Mouse (Mus musculus) kidney, embryonic 14.5 days (tissue): ENCODE data around the gene Inava. TPM values are rescaled to one million over a fixed set of nuclear protein-coding genes. Genes with fewer than 3 reads are reported as not detected.

Source experiments
- ATAC-seq: fragments of 200-750 bp; cut with Nextera tagmentation; 2 replicates; pipeline ENCODE4 v1.8.0; 2017; ENCODE audit warnings: moderate number of reproducible peaks, mild to moderate bottlenecking, moderate TSS enrichment, moderate library complexity; ENCODE audit not compliant: low FRiP score, low TSS enrichment
- H3K27ac ChIP-seq: fragments of 300-500 bp; sonication (generic); 2 replicates; pipeline ENCODE4 v1.5.1; 2014; ENCODE audit warnings: low read depth, mild to moderate bottlenecking, low read length, moderate library complexity, mixed read lengths
- H3K27me3 ChIP-seq: fragments of 300-500 bp; sonication (generic); 2 replicates; pipeline ENCODE4 v1.6.1; 2014; ENCODE audit warnings: mild to moderate bottlenecking, low read length; ENCODE audit not compliant: control insufficient read depth, insufficient read depth
- H3K36me3 ChIP-seq: fragments of 300-500 bp; sonication (generic); 2 replicates; pipeline ENCODE4 v1.6.1; 2014; ENCODE audit warnings: low read length, mixed read lengths; ENCODE audit not compliant: control insufficient read depth, insufficient read depth
- H3K4me1 ChIP-seq: fragments of 300-500 bp; sonication (generic); 2 replicates; pipeline ENCODE4 v1.6.1; 2014; ENCODE audit warnings: low read length, mixed read lengths; ENCODE audit not compliant: control insufficient read depth, insufficient read depth
- H3K4me2 ChIP-seq: fragments of 300-500 bp; sonication (generic); replicated peaks from 2 replicates; pipeline ENCODE4 v1.6.1; 2014; ENCODE audit warnings: low read depth, mild to moderate bottlenecking, low read length
- H3K4me3 ChIP-seq: fragments of 300-500 bp; sonication (generic); 2 replicates; pipeline ENCODE4 v1.5.1; 2014; ENCODE audit warnings: mild to moderate bottlenecking, low read length
- H3K9ac ChIP-seq: fragments of 300-500 bp; sonication (generic); 2 replicates; pipeline ENCODE4 v1.6.1; 2014; ENCODE audit warnings: low read depth, mild to moderate bottlenecking, low read length, moderate library complexity
- H3K9me3 ChIP-seq: fragments of 300-500 bp; sonication (generic); 2 replicates; pipeline ENCODE4 v1.6.1; 2016; ENCODE audit warnings: low read length; ENCODE audit not compliant: control insufficient read depth
- WGBS: fragments of 180-500 bp; shearing (Covaris S2); extraction: QIAGEN DNeasy Blood & Tissue Kit; methylation state at CpG from one replicate; pipeline ENCODE4 v1.1.7; 2014; 5-methylcytosine and 5-hydroxymethylcytosine counted together
- polyA plus RNA-seq: library from polyadenylated mRNA; unstranded; fragments of >200 nt; fragmentation: Nextera tagmentation; extraction: Ambion mirVana; gene quantifications from 2 replicates; pipeline ENCODE4 v1.2.1, GENCODE M21; 2014

Inava gene
- polyA plus RNA-seq, 1 experiment from 2014 or later: 22.8 TPM

DNA sequence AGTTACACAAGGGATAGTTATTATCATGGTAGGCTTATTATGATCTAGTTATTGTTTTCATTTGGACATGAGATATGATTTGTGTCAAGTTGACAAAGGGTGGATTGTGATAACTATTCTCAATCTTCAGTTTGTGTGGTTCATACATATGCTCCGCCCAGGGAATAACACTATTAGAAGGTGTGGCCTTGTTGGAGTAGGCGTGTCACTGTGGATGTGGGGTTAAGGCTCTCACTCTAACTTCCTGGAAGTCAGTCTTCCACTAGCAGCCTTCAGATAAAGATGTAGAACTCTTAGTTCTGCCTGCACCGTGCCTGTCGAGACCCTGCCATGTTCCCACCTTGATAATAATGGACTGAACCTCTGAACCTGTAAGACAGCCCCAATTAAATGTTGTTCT, 4.4 kb upstream of the Inava start:
- Histone ChIP-seq H3K4me3 (no peak overlapping the region), H3K9me3 (no peaks in the 10 kb centered on the region), H3K4me1 (0 out of 2 replicates have a peak, but pooled peaks cover 3% of the 10 kb centered on the region), H3K36me3 (no peaks in the 10 kb centered on the region), H3K4me2 (no peak overlapping the region), H3K27ac (no peak overlapping the region), H3K27me3 (no peaks in the 10 kb centered on the region), H3K9ac (no peak overlapping the region)
- ATAC-seq: no peak
- WGBS: 84% methylated on average over 4 of the region's 4 CpGs

DNA sequence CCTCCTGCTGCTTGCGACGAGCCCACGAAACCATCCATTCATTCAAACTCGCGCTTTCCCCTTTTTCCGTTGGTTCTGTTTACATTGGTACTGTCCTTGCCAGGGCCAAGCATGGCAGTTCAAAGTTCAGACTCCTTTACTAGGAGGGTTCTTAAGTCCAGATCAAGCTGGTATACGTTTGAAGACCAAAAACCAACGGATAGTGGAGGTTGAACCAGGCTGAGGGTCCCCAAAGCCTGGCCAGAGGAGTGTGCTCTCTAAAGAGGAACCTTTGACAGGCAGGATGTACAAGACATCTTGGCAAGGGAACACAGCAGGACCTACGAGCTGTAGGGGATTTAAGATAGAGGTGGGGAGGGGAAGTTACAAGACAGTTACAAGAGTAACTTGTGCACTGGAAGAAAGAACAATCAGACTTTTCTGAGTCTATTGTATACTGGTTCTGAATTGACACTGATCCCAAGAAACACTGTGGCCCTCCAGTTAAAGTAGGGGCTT, 580 bp upstream of the Inava start:
- peak overlapping the region; percentile 65 for H3K9ac ChIP-seq
- H3K9me3 ChIP-seq: no peaks in the 10 kb centered on the region
- no peak overlapping the region for H3K27ac ChIP-seq
- peak overlapping the region; percentile 52 for H3K4me2 ChIP-seq
- no peaks in the 10 kb centered on the region for H3K36me3 ChIP-seq
- H3K27me3 ChIP-seq: no peaks in the 10 kb centered on the region
- 4% methylated on average over 9 of the region's 9 CpGs for WGBS
- ATAC-seq: no peak; the same call in 1 of the 2 replicates
- H3K4me1 ChIP-seq: peaks cover 33% of the 10 kb centered on the region
- H3K4me3 ChIP-seq: peak overlapping the region; percentile 62

DNA sequence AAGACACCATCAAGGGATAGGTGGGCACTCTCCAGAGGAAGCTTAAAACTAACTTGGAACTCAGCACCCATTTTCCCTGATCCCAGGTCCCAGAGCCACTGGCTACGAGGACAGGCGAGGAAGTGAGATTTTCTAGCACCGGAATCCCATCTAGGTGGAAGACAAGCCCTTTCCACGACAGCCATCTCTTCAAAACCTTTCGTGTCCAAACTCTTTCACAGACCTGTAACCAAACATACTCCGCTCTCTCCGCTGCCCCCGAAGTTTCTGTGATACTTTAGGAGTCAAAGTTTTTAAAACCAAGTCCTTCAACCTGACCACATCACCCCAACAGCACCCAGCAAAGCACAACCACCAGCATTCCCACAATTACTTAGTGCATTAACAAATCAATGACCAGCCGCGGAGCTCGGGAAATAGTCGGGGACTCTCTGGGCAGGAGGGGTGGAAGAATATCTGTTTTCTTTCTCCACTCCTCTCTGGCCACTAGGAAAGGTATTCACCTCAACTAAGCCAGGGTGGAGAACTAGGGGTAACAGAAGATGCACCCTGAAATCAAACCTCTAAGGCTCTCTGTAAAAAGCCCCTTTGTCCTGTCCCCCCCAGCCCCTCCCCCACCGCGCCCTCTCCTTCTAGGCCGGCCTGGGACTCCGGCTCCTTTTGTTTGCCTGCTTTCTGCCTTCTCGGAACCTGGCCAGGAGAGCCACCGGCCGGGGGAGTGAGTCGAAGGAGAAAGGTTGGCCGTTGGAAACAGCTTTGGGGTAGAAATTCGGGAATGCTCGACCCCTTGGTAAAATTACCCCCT, 876 bp downstream of the Inava start:
- Histone ChIP-seq H3K9me3 (no peaks in the 10 kb centered on the region), H3K4me1 (peaks cover 46% of the 10 kb centered on the region), H3K4me2 (peak overlapping the region; percentile 52), H3K27ac (peak overlapping the region; percentile 30; the same call in 1 of the 2 replicates), H3K36me3 (no peaks in the 10 kb centered on the region), H3K4me3 (peak overlapping the region; percentile 62), H3K9ac (peak overlapping the region; percentile 65), H3K27me3 (no peaks in the 10 kb centered on the region)
- ATAC-seq: 0 out of 2 replicates have a peak, but pooled peaks have one; percentile 11
- WGBS: 2% methylated on average over 23 of the region's 23 CpGs

DNA sequence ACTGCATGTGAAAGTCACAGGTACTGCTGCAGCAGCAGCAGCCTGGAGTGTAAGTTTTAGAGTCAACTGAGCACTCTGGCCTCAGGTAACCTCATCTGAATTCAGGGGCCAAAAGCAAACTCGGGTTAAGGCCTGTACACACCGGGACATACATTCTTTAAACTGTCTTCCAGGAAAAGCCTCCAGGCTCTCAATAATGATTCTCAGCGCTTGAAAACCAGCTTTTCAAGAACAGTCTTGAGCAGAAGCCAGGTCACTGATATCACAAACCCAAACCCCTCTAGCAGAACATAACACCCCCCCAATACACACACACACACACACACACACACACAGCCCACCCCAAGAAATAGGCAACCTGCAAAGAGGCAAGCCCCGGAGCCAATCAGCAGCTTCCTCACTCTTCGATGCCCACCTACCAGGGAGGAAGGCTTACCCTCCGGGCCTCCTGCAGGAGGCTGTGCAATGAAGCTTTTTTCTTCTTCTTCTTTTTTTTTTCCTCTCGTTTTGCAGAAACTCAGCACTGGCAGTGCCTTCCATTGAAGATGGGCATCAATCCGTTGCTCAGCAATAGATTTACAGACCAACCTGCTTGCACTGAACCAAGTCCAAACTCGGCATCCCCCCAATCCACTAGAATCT, 1.7 kb downstream of the Inava start:
- H3K4me3 ChIP-seq: peak overlapping the region; percentile 62
- H3K36me3 ChIP-seq: no peaks in the 10 kb centered on the region
- 2% methylated on average over 9 of the region's 9 CpGs for WGBS
- peaks cover 54% of the 10 kb centered on the region for H3K4me1 ChIP-seq
- no peak for ATAC-seq
- peak overlapping the region; percentile 52 for H3K4me2 ChIP-seq
- peak overlapping the region; percentile 55 for H3K27ac ChIP-seq
- peak overlapping the region; percentile 34; the same call in 1 of the 2 replicates for H3K9ac ChIP-seq
- H3K9me3 ChIP-seq: no peaks in the 10 kb centered on the region
- no peaks in the 10 kb centered on the region for H3K27me3 ChIP-seq

DNA sequence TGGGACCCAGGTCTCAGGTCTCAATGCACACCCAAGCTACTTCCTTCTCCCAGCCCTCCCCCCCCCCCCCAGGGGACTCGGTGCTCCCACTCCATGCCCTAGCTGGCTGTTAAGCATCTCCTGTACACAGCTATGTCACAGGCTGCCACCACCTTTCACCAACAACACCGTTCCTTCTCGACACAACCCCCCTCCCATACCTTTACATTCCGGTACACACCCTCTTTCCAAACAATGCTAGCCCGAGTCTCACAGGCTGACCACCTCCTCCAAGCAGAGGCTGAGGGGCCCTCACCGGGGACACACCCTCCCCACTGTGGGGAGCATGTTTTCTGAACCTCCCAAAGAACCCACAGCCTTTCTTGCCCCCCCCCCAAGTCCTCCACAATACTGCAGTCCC, 2.5 kb downstream of the Inava start:
- WGBS: 5% methylated on average over 6 of the region's 6 CpGs
- Histone ChIP-seq H3K4me1 (peaks cover 54% of the 10 kb centered on the region), H3K9ac (peak overlapping the region; percentile 34; the same call in 1 of the 2 replicates), H3K4me2 (peak overlapping the region; percentile 52), H3K9me3 (no peaks in the 10 kb centered on the region), H3K4me3 (peak overlapping the region; percentile 62), H3K36me3 (peaks cover 3% of the 10 kb centered on the region; the same call in 1 of the 2 replicates), H3K27me3 (no peaks in the 10 kb centered on the region), H3K27ac (0 out of 2 replicates have a peak overlapping the region, but pooled peaks have one; percentile 62)
- ATAC-seq: no peak

DNA sequence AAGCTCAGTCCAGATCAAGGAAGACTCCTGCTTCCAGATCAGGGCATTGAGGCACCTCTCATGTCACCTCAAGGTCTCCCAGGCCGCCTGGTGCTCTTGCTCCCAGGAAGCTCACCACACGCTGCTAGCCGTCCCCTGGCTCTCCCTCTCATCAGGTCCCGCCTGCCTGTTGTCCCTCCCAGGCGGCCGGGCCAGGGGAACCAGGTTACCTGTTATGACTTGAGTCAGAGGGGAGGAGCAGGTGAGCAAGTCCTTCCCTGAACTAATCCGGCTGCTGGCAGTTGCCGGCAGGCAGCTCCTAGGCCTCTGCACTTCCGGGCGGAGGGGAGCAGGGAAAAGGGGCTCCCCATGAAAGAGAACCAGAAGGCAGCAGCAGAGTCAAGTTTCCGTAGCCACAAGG, 3.9 kb downstream of the Inava start:
- H3K4me3 ChIP-seq: peak overlapping the region; percentile 16; the same call in 1 of the 2 replicates
- H3K27ac ChIP-seq: peak overlapping the region; percentile 56
- 27% methylated on average over 11 of the region's 11 CpGs for WGBS
- no peaks in the 10 kb centered on the region for H3K27me3 ChIP-seq
- H3K4me2 ChIP-seq: peak overlapping the region; percentile 52
- peaks cover 17% of the 10 kb centered on the region; the same call in 1 of the 2 replicates for H3K36me3 ChIP-seq
- H3K9me3 ChIP-seq: no peaks in the 10 kb centered on the region
- H3K9ac ChIP-seq: peak overlapping the region; percentile 37
- ATAC-seq: no peak
- H3K4me1 ChIP-seq: peaks cover 54% of the 10 kb centered on the region

DNA sequence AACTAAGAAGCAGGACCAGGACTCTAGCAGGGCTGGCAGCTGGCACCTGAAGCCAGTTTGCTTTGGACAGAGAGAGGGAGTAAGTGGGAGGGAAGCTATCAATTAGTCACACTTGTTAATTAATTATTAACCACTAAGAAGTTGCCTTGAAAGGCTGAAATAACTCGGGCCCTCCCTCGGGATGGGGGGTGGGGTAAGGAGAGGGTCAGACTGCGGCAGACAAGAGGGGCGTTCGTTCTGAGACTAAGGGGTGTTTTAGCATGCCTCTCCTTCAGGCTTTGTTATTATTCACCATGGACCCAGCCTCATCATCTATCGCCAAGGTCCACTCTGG, 5.1 kb downstream of the Inava start:
- Histone ChIP-seq H3K27me3 (no peaks in the 10 kb centered on the region), H3K9ac (no peak overlapping the region), H3K4me1 (peaks cover 51% of the 10 kb centered on the region), H3K36me3 (peaks cover 25% of the 10 kb centered on the region), H3K9me3 (no peaks in the 10 kb centered on the region), H3K4me3 (peak overlapping the region; percentile 14), H3K4me2 (peak overlapping the region; percentile 52), H3K27ac (peak overlapping the region; percentile 52; the same call in 1 of the 2 replicates)
- whole genome bisulfite sequencing: 11% methylated on average over 6 of the region's 6 CpGs
- ATAC-seq: no peak

DNA sequence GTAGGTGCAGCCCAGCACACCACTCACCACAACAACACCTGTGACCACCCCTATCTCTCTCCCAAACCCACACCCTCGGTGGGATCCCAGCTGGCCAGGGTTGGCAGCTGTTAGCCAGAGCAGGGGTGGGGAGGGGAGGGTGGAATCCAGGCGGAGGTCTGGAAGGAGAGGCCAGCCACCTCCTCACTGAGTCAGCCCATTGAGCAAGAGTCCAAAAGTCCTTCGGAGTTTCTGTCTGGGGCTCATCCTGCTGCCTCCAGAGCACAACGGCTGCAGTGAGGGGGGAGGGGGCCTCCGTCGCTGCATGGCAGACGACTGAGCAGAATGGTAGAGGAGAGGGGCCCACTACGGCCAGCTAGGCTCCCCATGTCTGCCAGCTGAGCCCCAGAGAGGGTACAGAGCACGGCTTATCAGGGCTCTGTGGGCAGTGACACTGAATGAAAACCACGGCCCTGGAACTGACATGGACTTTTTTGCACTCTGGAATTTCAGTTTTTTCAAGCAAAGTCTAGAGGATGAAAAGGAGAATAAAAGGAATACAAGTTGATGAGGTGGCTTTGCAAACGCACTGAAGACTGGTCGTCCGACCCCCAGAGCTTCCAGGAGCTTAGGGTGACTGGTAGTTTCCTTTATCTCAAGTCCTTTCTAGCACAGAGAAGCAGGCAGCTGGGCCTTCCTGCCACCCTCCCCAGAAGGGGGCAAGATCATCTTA, 5.6 kb downstream of the Inava start:
- no peaks in the 10 kb centered on the region for H3K9me3 ChIP-seq
- peak overlapping the region; percentile 14 for H3K4me3 ChIP-seq
- H3K27ac ChIP-seq: peak overlapping the region; percentile 52; the same call in 1 of the 2 replicates
- H3K36me3 ChIP-seq: peaks cover 30% of the 10 kb centered on the region
- H3K4me2 ChIP-seq: peak overlapping the region; percentile 52
- peak overlapping the region; percentile 37; the same call in 1 of the 2 replicates for H3K9ac ChIP-seq
- ATAC-seq: peak; percentile 33; the same call in 1 of the 2 replicates
- WGBS: 20% methylated on average over 13 of the region's 13 CpGs
- H3K4me1 ChIP-seq: peaks cover 51% of the 10 kb centered on the region
- no peaks in the 10 kb centered on the region for H3K27me3 ChIP-seq
